Mouse (Mus musculus) stomach, embryonic 14.5 days (tissue): Measurements from ENCODE around the gene Dnm3. TPM values are rescaled to one million over a fixed set of nuclear protein-coding genes. Genes with fewer than 3 reads are reported as not detected.
A peak's percentile ranks its signal among the peaks of the same experiment; 100 is the strongest.

Source experiments
- ATAC-seq: fragments of 200-750 bp; cut with Nextera tagmentation; 2 replicates; pipeline ENCODE4 v1.8.0; 2017; ENCODE audit warnings: low read depth, moderate TSS enrichment; ENCODE audit not compliant: insufficient number of reproducible peaks, insufficient read depth, low FRiP score
- H3K27ac ChIP-seq: fragments of 300-500 bp; sonication (generic); 2 replicates; pipeline ENCODE4 v1.5.1; 2014; ENCODE audit warnings: mild to moderate bottlenecking, low read length, moderate library complexity, mixed read lengths
- H3K27me3 ChIP-seq: fragments of 300-500 bp; sonication (generic); 2 replicates; pipeline ENCODE4 v1.6.1; 2014; ENCODE audit warnings: low read length, control low read depth, mixed read lengths; ENCODE audit not compliant: control insufficient read depth, insufficient read depth
- H3K36me3 ChIP-seq: fragments of 300-500 bp; sonication (generic); 2 replicates; pipeline ENCODE4 v1.6.1; 2014; ENCODE audit warnings: mild to moderate bottlenecking, control low read depth, low read length, moderate library complexity, mixed read lengths; ENCODE audit not compliant: control insufficient read depth, insufficient read depth
- H3K4me1 ChIP-seq: fragments of 300-500 bp; sonication (generic); 2 replicates; pipeline ENCODE4 v1.6.1; 2014; ENCODE audit warnings: low read length, control low read depth, mixed read lengths; ENCODE audit not compliant: control insufficient read depth, insufficient read depth
- H3K4me2 ChIP-seq: fragments of 300-500 bp; sonication (generic); replicated peaks from 2 replicates; pipeline ENCODE4 v1.6.1; 2014; ENCODE audit warnings: low read depth, low read length, control low read depth
- H3K4me3 ChIP-seq: fragments of 300-500 bp; sonication (generic); 2 replicates; pipeline ENCODE4 v1.5.1; 2014; ENCODE audit warnings: low read depth, low read length, control low read depth
- H3K9ac ChIP-seq: fragments of 300-500 bp; sonication (generic); replicated peaks from 2 replicates; pipeline ENCODE4 v1.6.1; 2014; ENCODE audit warnings: low read depth, mild to moderate bottlenecking, control low read depth, low read length, moderate library complexity, mixed read lengths
- H3K9me3 ChIP-seq: fragments of 300-500 bp; sonication (generic); 2 replicates; pipeline ENCODE4 v1.6.1; 2016; ENCODE audit warnings: low read depth, low read length, control low read depth; ENCODE audit not compliant: control insufficient read depth
- WGBS: fragments of 180-500 bp; shearing (Covaris S2); extraction: QIAGEN DNeasy Blood & Tissue Kit; methylation state at CpG from one replicate; pipeline ENCODE4 v1.1.7; 2014; 5-methylcytosine and 5-hydroxymethylcytosine counted together
- polyA plus RNA-seq: library from polyadenylated mRNA; unstranded; fragments of >200 nt; fragmentation: Nextera tagmentation; extraction: Ambion mirVana; gene quantifications from 2 replicates; pipeline ENCODE4 v1.2.1, GENCODE M21; 2014

Gene Dnm3
- polyA plus RNA-seq, 1 experiment from 2014 or later: 8.6 TPM

DNA sequence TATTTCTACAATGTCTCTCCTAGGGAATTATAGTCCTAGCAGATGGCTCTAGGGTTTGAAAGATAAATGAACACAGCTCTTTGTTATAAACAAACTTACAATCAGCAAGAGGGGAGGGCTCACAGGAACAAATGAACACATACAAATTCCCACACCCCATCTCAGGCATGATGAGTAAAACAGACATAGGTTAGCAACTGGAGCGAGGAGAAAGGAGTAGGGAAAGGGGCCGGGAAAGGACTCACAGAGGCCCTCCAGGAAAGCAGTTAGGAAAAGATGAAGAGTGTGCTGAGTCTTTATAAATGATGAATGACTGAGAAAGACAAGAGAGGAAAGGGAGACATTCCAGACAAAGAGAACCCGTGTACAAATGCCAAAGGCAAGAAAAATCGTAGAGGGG is 175.4 kb downstream of the Dnm3 start:
- Histone ChIP-seq H3K4me1 (0 out of 2 replicates have a peak, but pooled peaks cover 3% of the 10 kb centered on the region), H3K27me3 (no peaks in the 10 kb centered on the region), H3K27ac (peak overlapping the region; percentile 44; the same call in 1 of the 2 replicates), H3K4me3 (no peak overlapping the region), H3K9me3 (no peaks in the 10 kb centered on the region), H3K9ac (no peak overlapping the region), H3K36me3 (no peaks in the 10 kb centered on the region), H3K4me2 (no peak overlapping the region)
- WGBS: 19% methylated on average over 4 of the region's 4 CpGs
- ATAC-seq: no peak

DNA sequence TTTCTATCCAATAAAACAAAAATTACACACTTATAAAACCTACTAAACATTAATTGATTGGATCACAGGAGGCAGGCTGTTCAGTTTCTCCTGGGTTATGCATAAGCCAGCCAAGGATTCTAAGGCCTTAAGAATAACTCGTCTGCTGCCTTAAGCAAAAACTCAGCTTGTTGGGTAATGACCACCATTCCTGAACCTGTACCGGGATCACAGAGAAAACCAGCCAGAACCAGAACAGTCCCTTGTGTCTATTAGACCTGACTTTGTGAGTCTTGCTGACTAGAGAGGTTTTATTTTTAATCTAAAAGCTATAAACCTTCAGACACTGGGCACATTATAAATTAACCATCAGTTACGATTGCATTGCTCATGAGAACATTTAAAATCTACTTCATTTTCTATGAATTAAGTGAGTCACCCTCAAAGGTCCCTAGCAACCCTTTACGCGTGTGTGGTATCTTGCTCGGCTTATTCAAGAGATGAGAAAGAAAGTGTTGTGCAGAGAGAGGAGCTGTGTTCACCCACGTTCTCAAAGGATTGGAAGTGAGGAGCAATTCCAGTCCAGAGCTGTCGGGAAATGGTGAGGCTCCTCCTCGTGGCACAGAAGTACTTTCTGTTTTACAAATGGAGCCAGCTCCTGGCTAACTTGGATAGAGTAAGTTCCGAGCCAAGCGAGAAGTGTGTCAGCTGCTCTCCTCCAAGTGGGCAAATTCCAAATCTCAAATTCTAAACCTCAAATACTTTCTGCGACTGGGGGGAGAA is 178.1 kb downstream of the Dnm3 start:
- Histone ChIP-seq H3K4me1 (peaks cover 5% of the 10 kb centered on the region; the same call in 1 of the 2 replicates), H3K27me3 (no peaks in the 10 kb centered on the region), H3K36me3 (no peaks in the 10 kb centered on the region), H3K4me3 (no peak overlapping the region), H3K9ac (no peak overlapping the region), H3K27ac (no peak overlapping the region), H3K9me3 (no peaks in the 10 kb centered on the region), H3K4me2 (no peak overlapping the region)
- ATAC-seq: no peak
- 68% methylated on average over 12 of the region's 12 CpGs for WGBS

DNA sequence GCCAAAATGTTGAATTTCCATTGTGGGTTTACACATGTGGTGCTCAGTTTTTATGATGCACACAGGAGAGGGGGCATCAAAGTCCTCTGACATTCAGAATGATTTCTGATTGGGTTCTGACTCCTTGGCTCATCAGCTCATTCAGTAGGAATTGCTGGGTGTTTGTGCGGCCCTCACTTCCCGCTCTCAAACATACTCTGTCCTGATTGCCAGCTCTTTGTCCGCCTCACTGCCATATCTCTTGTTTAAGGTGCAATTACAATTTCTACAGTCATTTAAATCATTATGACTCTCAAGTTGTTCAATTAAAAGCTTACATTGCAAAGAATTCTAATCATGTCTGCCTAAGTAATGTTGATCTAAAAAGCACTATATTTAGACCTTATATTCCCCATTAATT is 179.3 kb downstream of the Dnm3 start:
- Histone ChIP-seq H3K4me3 (no peak overlapping the region), H3K36me3 (no peaks in the 10 kb centered on the region), H3K27me3 (no peaks in the 10 kb centered on the region), H3K27ac (no peak overlapping the region), H3K9ac (no peak overlapping the region), H3K4me1 (peaks cover 8% of the 10 kb centered on the region; the same call in 1 of the 2 replicates), H3K4me2 (no peak overlapping the region), H3K9me3 (no peaks in the 10 kb centered on the region)
- no peak for ATAC-seq
- WGBS: 96% methylated on average over 3 of the region's 3 CpGs

DNA sequence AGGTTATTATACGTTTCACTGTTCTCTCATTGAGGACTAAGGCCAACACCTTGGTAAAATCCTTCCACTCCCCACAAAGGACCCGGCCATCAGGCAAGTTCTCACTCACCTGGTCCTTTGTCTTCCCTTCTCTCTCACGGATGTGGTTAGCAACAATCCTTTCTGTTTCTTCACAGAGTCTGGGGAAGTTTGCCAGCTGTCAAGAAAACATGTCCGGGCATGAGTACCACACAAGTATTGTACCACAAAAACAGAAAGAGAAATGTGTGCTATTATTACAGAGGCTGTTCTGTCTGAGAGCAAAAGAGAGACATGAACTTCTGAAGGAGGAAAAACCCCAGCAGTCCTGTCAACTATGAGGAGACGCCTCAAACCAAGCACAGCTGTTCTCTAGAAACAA is 182.4 kb downstream of the Dnm3 start:
- Histone ChIP-seq H3K9me3 (no peaks in the 10 kb centered on the region), H3K4me1 (peaks cover 5% of the 10 kb centered on the region; the same call in 1 of the 2 replicates), H3K4me3 (no peak overlapping the region), H3K4me2 (no peak overlapping the region), H3K27me3 (no peaks in the 10 kb centered on the region), H3K36me3 (no peaks in the 10 kb centered on the region), H3K9ac (no peak overlapping the region), H3K27ac (peak overlapping the region; percentile 48; the same call in 1 of the 2 replicates)
- ATAC-seq: no peak; the same call in 1 of the 2 replicates
- WGBS: 56% methylated on average over 5 of the region's 5 CpGs

DNA sequence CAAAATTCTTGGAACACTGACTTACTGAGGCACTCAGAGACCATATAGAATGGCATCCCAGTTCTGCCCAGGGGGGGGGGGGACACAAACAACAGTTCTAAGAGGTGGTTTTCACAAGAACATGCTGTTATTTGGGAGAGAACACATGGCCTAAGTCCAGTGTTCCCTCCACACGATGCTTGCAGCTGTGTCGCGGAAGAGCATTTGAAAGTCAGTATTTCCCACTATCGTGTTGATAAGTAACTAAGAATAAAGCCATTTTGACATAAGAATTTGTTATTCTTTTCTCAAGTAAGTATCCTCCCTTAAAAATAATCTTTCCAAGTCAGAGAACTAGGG is 183.3 kb downstream of the Dnm3 start:
- 68% methylated on average over 4 of the region's 4 CpGs for WGBS
- Histone ChIP-seq H3K27me3 (no peaks in the 10 kb centered on the region), H3K27ac (no peak overlapping the region), H3K36me3 (no peaks in the 10 kb centered on the region), H3K4me2 (no peak overlapping the region), H3K4me1 (peaks cover 5% of the 10 kb centered on the region; the same call in 1 of the 2 replicates), H3K9ac (no peak overlapping the region), H3K9me3 (no peaks in the 10 kb centered on the region), H3K4me3 (no peak overlapping the region)
- no peak for ATAC-seq

DNA sequence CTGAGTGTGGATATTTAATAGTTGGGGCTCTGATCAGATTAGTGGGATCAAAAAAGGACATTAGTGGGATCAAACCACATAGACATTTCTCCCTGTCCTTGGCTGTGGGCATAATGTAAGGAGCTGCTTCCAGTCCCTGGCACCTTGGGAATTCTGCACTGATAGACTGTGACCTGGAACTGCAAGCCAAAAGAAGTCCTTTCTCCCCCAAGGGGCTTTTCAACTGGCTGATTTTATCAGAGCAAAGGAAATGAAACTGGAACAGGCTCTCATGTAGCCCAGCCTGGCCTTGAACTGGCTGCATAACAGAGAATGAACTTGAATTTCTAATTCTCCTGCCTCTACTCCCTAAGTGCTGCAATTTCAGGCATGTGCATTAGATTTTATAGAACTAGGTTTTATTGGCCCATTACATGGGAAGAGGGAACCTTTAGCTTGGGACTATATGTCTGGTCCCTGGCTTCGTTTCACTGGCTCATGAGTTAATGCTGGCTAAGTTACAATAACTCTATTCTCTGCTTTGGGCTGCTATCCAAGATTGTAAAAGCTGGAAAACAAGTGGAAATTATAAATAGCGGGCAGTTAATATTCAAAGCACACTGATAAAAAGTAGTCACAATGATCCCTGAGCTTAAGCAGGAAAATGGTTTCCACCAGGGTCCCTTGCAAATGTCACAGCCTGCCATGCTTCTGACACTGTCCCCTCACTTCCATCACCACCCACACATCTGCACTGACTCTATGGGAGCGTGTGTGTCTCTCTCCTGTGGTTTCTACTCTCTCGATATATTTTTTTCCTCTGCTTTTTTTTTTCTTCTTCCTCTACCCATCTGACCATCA is 183.9 kb downstream of the Dnm3 start:
- H3K9ac ChIP-seq: no peak overlapping the region
- ATAC-seq: no peak
- H3K27ac ChIP-seq: no peak overlapping the region; the same call in 1 of the 2 replicates
- H3K9me3 ChIP-seq: no peaks in the 10 kb centered on the region
- H3K27me3 ChIP-seq: no peaks in the 10 kb centered on the region
- H3K4me3 ChIP-seq: no peak overlapping the region
- no peak overlapping the region for H3K4me2 ChIP-seq
- no peaks in the 10 kb centered on the region for H3K36me3 ChIP-seq
- peaks cover 5% of the 10 kb centered on the region; the same call in 1 of the 2 replicates for H3K4me1 ChIP-seq
- WGBS: 66% methylated on average over 4 of the region's 4 CpGs

DNA sequence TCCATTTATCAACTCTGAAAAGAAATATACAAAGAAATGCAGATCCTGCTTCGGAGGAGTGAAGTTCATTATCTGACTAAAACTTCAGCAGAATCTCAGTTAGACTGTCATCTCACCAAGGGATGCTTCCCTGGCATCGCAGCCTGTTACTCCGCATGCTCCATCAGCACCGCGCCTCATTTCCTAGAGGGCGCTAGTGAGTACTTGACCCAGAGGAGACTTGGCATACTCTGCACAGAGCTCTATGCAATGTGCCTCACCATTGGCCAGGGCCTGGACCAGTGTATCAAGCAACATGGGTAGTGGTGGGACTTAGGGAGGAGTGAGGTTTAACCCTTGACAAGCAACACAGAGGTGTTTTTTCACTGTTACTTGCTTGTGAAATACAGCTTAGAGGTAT is 190.9 kb downstream of the Dnm3 start:
- Histone ChIP-seq H3K27ac (no peak overlapping the region), H3K36me3 (no peaks in the 10 kb centered on the region), H3K9ac (no peak overlapping the region), H3K4me2 (no peak overlapping the region), H3K4me3 (no peak overlapping the region), H3K4me1 (0 out of 2 replicates have a peak, but pooled peaks cover 3% of the 10 kb centered on the region), H3K9me3 (no peaks in the 10 kb centered on the region), H3K27me3 (no peaks in the 10 kb centered on the region)
- 56% methylated on average over 6 of the region's 6 CpGs for WGBS
- ATAC-seq: no peak

DNA sequence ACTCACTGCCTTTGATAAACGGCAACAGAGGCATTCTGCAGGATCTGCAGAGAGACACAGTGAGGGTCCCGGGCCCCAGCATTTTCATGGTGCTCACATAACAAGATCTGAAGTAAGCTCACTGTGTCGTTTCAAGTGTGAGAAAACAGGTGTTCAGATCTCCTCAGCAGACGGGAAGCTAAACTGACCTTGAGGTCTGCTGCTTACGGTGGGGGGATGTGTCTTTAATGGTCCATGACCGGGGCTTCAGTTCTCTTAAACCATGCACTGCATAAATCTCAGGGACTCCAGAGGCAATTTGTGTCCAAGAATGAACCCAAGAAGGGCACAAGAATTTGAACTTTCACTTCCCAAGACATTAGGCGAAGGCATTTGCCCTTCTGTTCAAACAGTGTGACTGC is 195.9 kb downstream of the Dnm3 start:
- no peak for ATAC-seq
- WGBS: 22% methylated on average over 7 of the region's 7 CpGs
- no peak overlapping the region for H3K4me3 ChIP-seq
- no peaks in the 10 kb centered on the region for H3K9me3 ChIP-seq
- H3K4me1 ChIP-seq: 0 out of 2 replicates have a peak, but pooled peaks cover 7% of the 10 kb centered on the region
- no peak overlapping the region for H3K4me2 ChIP-seq
- no peaks in the 10 kb centered on the region for H3K36me3 ChIP-seq
- no peak overlapping the region for H3K9ac ChIP-seq
- no peak overlapping the region for H3K27ac ChIP-seq
- no peaks in the 10 kb centered on the region for H3K27me3 ChIP-seq
